Mouse (Mus musculus): ENCODE measurements around the gene Dnmt3c.
"Not testable (repeated sequence)": the region's sequence is repeated elsewhere in the genome, so short reads cannot be mapped to it uniquely, and the experiment has no call there.

Dnmt3c gene

DNA sequence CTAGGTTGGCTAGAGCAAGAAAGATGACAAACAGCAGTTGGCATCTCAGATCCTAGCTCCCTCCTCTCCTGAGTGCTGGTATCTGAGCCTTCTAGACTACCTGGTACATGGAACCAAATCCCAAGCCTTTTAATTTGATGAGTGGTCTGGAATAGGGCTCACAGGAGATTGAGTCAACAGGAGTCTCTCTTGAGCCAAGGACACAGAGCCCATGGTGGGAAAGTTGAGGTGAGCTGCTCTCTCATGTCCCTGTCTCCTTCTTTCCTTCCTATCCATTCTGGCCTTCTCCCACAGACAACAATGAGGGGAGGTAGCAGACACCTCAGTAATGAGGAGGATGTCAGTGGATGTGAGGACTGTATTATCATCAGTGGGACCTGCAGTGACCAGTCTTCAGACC lies at the start of gene Dnmt3c:
Gene Dnmt3c, plus strand, starts transcription at position 301 of the 400 bp plus-strand sequence.
- DNase-seq: no peak

DNA sequence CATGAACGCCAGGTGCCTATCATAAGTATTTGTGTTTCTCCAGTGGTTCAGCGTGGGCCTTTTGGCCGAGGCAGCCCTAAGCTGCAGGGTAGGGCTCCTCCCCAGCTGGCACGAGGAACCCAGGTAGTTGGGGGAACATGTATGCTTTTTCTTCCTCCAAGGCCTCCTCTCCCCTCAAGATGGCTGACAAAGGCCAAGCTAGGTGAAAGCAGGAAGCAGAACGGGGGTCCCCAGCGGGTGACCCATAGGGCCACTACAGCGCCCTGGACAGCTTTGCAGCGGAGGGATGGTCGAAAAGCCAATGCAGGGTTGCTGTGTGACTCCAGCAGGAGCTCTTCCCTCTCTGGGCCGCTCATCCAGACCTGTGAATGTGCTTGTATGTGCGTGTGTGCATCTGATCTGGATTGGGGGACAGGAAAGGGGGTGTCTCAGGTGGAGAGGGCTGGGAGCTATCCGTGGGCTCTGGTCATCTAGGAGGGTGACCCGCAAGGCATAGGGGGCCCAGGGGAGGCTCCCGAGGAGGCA lies 47.6 kb upstream of the Dnmt3c start:
- DNase-seq: no peak

DNA sequence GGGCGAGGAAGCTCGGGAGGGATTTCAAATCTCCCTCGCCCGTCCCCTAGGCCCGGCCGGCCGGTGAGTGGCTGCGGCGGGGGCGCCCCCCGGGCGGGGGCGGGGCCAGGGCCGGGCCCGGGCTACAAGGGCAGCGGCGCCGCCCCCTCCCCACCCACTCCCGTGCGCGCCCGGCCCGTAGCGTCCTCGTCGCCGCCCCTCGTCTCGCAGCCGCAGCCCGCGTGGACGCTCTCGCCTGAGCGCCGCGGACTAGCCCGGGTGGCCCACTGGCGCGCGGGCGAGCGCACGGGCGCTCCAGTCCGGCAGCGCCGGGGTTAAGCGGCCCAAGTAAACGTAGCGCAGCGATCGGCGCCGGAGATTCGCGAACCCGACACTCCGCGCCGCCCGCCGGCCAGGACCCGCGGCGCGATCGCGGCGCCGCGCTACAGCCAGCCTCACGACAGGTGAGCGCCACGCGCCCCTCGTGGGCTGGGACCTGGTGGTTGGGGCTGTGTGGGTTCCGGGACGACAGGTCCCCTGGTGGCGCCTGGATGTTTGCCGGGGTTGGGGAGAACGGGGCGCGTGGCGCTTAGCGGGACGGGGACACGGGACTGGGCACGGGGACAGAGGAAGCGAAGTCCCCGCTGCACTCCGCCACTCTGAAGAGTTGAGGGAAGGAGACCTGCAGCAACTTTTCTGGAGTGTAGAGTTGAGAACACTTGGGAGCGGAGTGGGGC lies 47.0 kb upstream of the Dnmt3c start, which contains the start of gene Dnmt3b:
Gene Dnmt3b, plus strand, starts transcription at position 153 of the 716 bp plus-strand sequence.
- DNase-seq: peak; percentile 60 to 84

DNA sequence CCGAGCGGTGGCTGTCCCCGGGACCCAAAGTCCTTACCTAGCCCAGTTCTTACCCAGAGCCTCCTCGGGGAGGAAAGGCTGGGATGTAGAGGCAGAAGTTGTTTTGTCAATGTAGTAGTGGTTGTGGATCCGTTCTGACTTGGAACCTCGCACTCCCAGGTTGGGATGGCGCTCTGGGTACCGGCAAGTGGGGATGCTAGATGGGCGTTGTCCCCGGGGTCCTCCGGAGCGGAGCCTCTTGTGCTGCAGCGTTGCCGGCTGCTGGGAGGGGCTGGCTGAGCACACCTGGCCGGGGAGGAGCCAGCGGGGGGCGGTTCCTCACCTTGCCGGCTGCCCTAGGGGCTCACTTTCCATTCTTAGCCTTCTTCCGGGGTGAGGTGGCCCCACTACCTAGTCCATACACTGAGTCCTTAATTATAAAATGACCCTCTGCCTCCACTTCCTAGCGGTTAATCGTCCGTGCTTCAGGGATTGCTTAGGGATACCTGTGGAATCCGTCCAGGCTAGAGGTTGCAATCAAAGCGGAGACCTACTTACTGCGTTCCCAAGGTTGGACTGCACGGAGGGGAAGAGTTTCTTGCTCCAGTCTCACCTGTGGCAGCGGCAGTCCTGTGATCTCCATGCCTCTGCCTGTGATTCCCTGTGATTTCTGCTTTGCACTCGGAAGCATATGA lies 46.3 kb upstream of the Dnmt3c start:
- peak; percentile 22 to 69 for DNase-seq

DNA sequence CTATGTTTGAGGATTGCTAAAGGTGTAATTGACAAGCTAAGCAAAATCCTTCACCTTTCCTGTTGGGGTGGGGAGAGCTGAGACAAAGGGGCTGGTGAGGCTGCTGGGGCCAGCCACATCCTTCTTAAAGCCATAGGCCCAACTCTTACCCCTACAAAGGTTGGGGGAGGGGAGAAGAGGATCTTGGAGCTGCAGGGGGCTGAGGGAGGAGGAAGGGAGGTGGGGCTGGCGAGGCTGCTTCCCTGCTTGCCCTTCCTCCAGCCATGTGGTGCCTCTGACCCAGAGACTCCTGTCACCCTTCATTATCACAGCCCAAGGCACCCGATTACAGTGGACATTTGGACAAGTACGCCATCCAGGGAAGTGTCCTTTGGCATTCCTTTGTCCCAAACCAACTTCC lies 44.8 kb upstream of the Dnmt3c start:
- no peak for DNase-seq

DNA sequence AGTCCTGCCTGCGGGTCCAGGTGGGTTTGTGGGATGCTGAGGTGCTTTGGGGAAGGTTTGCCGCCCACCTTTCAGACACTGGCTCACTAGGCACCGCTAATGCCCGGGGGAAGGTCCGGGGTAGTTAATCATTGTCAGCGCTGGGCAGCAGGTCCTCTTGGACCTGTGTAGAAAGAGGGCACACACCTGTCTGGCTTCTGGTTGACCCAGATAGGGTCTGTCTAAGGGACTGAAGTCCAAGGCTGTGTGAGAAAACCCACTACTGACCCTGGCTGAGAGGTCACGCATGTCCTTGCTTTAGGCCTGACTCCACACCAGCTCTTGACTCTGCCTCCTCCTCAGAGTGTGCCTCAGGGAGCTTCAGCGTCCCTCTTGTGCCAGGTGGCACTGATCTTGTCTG lies 38.8 kb upstream of the Dnmt3c start:
- DNase-seq: not testable (repeated sequence)

DNA sequence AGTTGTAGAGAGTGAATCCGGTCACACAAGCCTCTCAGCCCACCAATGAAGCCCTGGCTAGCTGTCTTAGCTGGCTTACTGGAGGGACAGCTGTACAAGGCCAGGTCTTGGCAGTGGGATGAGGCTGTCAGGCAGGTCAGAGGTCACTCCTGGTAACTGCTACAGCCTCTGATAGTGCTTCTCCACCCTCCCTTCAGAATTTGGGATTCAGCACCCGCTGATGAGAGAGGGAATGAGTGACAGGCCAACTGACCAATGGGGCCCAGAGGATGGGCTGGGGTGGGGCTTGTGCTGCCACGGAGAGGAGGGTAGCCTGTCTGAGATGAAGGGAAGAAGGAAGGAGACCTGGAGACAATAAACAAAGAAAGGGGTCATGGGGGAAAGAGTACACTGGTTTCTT lies 35.8 kb upstream of the Dnmt3c start:
- DNase-seq: no peak

DNA sequence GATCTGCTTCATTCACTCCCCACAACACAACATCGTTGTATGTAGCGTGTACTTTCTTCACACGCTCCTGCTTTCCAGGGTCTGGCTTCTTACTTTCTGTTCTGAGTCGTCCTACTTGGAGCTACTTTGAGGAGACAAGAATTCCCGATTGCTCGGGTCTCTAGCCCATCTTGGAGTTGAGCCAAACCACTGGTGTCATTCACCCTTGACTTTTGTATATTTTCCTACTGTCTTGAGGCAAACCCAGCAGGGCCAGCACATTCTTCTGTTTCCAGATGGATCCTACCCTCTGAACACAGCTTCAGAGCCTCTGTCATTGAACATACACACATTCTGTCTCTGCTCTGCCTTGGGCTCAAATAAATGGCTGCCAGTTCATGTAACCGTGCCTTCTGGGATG lies 31.1 kb upstream of the Dnmt3c start:
- DNase-seq: no peak

DNA sequence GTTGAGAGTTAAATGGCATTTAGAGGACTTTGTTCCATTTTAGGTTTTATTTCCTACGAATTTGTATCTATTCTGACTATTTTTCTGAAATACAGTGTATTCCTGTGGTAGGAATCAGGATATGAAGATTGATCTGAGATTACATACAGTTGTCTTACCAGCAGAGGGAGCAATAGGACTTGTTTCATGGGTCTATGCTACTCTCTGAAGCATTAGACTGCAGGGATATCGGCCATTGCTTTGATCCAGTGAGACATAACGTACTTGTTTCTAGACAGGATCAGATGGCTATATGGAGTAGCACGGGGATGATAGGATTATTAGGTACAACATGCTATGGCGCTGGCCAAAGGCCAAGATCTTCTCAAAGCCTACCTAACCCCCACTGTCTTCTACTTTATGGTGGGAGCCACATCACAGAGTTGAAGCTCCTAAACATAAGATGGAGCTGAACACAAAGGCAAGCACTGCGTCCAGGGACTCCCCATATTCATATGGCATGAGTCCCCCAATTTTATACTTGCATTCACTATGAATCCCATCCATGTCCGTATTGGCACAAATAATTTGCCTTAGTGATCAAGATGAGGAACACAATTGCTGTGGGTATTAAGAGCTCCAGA lies 27.6 kb upstream of the Dnmt3c start:
- peak; percentile 18 to 66 for DNase-seq

DNA sequence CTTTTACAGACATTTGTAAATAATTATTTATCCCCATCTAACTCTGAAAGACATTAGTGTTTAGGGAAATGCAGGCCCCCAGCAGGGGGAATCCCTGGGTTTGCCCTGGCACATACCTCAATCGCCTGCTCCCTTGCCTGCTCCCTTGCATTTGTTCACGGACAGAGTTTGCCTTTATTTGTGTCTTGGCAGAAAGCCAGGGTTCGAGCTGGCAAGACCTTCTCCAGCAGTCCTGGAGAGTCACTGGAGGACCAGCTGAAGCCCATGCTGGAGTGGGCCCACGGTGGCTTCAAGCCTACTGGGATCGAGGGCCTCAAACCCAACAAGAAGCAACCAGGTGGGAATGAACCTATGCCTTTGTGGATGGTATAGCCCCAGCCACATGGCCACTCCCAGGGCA lies 26.3 kb upstream of the Dnmt3c start:
- DNase-seq: no peak

DNA sequence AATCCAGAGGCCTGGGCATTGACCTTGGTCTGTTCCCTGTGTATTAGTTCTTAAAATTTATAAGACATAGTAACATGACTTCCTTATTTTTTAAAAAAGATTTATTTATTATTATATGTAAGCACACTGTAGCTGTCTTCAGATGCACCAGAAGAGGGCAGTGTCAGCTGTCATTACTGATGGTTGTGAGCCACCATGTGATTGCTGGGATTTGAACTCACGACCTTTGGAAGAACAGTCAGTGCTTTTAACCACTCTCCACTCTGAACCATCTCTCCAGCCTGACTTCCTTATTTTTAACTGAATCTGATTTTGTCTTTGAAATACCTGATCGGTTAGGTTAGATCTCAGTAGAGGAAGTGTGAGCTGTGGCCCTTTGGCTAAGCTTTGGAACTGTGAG lies 23.8 kb upstream of the Dnmt3c start:
- no peak for DNase-seq

DNA sequence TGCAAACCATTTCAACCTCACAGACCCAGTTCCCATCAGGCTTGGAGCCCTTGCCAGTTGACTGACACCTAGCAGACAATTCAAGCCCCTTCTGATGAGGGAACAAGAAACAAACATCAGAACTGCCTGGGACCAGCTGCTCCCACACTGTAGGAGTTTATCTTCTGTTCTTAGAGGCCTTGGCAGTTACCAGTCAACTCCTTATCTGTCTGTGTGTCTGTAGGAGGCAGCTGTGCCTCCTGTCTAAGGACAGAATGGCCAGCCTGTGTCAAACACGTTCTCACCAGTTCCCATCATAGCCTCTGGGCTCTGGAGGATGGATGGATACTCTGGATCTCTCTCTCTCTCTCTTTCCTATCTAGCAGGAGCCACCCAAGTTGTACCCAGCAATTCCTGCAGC lies 21.1 kb upstream of the Dnmt3c start:
- DNase-seq: not testable (repeated sequence)

DNA sequence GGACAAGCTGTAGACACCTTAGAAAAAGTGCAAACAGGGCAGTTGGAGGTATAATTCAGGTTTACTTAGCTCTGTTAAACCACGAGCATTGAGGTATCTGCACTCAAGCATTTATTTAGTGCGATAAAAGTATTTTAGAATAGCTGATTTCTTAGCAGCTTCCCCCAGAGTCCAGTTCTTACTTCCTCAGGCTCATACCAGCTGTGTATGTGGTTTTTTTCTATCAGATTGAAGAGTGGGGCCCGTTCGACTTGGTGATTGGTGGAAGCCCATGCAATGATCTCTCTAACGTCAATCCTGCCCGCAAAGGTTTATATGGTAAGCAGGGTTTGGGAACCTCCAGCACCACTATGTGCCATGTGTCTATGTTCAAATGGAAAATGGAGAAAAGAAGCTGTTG lies 19.5 kb upstream of the Dnmt3c start:
- DNase-seq: no peak

DNA sequence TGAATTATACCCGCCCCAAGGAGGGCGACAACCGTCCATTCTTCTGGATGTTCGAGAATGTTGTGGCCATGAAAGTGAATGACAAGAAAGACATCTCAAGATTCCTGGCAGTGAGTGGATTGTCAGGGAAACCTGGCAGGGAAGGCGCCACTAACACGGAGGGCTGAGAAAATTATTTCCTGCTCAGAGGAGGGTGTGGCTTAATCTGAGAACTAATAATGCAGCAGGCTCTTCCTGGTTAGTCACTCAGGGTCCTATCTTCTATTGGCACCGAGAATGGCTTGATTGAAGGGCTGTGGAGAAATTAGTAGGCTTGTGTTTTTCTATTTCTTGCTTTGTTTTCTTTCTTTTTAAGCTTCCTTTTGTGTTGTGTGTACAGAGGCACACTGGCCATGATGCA lies 18.9 kb upstream of the Dnmt3c start:
- no peak for DNase-seq

DNA sequence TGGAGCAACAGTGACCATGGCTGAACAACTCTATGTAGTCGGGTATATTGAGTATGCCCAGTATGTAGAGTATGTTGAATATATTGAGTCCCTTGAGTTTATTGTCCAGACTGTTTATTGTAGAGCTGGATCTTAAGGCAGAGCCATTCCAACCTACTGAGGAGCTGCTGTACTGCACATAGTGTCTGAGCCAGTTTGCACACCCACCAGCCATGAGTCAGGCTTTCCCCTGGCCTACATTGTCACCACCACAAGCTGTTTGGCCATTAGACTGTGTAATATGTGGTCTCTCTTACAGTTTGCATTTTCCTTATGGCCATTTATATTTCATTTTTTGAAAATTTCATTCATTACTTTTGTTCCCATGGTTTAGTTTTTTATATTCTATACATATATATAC lies 16.5 kb upstream of the Dnmt3c start:
- no peak for DNase-seq

DNA sequence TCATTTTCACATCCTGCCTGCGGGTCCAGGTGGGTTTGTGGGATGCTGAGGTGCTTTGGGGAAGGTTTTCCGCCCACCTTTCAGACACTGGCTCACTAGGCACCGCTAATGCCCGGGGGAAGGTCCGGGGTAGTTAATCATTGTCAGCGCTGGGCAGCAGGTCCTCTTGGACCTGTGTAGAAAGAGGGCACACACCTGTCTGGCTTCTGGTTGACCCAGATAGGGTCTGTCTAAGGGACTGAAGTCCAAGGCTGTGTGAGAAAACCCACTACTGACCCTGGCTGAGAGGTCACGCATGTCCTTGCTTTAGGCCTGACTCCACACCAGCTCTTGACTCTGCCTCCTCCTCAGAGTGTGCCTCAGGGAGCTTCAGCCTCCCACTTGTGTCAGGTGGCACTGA lies 3.0 kb upstream of the Dnmt3c start:
- not testable (repeated sequence) for DNase-seq

DNA sequence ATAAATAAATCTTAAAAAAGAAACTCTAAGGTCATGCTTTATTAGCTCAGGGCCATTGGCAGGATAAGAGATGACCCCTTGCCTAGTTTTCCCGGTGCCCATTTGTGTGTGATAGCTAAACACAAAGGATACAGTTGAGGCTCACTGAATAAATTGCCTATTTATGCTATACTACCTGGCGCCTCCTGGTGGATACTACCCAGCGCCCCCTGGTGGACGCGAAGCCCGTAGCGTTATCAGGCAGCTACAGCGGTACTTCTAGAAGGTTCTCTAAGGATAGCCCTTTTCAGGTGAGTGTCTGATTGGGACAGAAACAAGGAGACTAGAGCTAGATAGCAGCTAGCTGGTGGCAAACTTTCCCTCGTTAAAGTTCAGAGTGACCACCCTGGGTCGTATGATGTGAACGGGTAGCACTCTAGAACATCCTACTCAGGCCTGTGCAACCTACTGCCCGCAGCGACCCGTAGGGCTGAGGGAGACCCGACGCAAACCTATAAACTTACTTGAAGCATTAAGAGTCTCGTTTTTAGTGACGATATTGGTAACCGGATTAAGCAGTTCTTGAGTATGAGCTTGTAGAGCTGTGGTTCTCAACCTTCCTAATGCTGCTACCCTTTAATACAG lies 1.9 kb upstream of the Dnmt3c start:
- peak; percentile 26 to 77 for DNase-seq

DNA sequence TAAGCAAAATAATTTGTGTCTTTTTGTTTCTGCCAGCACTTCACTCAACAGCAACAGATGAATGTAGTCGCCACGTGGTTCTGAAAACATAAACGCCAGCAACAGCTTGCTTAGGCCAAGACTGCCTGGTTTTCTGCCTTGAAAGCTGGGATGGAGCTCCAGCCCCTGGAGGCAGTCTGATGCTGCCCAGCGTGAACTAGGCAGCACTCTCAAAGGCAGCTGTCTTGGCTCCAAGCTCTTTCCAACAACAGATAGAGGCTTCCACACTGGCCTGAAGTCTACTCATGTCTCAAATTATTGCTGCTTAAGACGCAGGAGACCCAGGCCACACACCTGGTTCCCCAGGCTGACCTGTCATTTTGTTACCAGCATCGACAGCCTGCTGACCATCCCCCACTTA lies 6.9 kb downstream of the Dnmt3c start:
- no peak for DNase-seq

DNA sequence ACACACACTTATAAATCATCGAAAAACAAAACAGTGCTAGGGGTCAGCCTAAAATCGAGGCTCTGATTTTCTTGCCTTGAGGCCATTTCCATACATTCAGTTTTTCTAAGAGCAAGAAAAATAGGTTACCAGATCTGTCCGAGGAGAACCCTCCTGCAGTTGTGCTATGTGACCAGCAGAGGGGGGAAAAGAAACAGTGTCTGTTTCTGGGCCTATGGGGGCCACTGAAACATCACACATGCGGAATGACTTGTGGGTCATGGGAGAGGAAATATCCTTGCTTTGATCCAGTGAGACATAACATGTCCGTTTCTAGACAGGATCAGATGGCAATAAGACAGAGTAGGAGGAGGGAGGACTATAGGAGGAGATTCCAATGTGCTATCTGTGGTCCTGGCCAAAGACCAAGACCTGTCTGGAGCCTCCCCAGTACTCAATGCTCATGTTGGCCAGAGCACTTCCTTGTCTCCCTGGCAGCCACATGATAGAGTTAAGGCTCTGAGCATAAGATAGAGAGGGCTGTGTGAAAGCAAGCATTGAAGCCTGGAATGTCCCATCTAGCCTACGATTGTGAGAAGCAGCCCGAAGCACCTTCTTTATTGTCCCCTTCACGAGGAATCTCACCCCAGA lies 14.4 kb downstream of the Dnmt3c start:
- peak; percentile 16 to 29 for DNase-seq

DNA sequence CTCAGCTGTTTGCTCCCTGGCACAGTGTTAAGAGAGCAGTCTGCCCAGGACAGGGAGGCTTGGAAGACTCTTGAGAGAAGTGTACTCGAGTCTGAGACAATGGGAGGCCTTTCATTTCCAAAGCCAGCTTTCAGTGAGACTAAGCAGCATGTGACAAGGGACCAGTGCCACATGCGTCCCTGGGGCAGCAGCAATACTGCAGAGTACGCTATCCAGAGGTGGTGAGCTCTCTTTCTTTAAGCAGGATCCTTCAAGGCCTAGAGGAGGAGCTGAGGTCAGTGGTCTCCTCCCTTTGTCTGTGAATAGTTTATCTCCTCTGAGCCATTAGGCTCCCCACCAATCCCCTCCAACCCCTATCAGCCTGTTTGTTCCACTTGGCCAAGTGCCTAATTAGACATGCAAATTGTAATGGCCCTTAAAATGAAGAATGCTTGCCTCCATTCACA lies 16.2 kb downstream of the Dnmt3c start:
- DNase-seq: no peak

DNA sequence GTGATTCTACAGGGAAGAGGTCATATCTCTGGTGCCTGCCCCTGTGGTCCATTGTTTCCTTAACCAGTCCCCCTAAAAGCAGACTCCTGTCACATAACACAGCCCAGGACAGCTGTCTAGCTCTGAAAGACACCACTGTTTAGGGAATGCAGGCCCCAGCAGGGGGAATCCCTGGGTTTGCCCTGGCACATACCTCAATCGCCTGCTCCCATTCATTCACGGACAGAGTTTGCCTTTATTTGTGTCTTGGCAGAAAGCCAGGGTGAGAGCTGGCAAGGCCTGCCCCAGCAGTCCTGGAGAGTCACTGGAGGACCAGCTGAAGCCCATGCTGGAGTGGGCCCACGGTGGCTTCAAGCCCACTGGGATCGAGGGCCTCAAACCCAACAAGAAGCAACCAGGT lies 16.8 kb downstream of the Dnmt3c start:
- DNase-seq: peak; percentile 14 to 20

DNA sequence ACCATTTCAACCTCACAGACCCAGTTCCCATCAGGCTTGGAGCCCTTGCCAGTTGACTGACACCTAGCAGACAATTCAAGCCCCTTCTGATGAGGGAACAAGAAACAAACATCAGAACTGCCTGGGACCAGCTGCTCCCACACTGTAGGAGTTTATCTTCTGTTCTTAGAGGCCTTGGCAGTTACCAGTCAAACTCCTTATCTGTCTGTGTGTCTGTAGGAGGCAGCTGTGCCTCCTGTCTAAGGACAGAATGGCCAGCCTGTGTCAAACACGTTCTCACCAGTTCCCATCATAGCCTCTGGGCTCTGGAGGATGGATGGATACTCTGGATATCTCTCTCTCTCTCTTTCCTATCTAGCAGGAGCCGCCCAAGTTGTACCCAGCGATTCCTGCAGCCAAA lies 21.4 kb downstream of the Dnmt3c start:
- DNase-seq: not testable (repeated sequence)

DNA sequence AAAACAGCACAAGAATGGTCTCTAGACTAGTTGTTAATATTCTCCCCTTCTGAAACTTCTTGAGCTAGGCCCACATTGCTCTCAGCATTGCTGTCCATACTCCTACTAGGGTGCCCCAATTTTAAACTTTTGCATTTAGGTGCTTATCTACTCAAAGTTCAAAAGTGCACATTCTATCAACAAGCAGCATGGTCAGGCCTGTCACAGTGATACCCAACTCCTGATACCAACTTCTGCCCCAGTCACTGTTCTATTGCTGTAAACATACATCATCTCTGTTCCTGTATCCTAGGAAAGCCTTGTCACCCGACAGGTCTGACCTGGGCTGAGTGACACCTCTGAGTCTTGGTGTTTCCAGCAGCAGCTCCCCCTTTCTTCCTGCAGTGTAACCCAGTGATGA lies 26.6 kb downstream of the Dnmt3c start:
- no peak for DNase-seq
